Mouse (Mus musculus) heart, embryonic 16.5 days (tissue): Measurements from ENCODE around the gene Kndc1. TPM values are rescaled to one million over a fixed set of nuclear protein-coding genes. Genes with fewer than 3 reads are reported as not detected.
A peak's percentile ranks its signal among the peaks of the same experiment; 100 is the strongest.

Source experiments
- ATAC-seq: fragments of 200-750 bp; cut with Nextera tagmentation; replicated peaks from 2 replicates; pipeline ENCODE4 v1.8.0; 2017; ENCODE audit warnings: moderate number of reproducible peaks; ENCODE audit not compliant: insufficient read depth, low FRiP score; ENCODE audit errors: extremely low read depth
- H3K27ac ChIP-seq: fragments of 300-500 bp; sonication (generic); 2 replicates; pipeline ENCODE4 v1.5.1; 2014; ENCODE audit warnings: mild to moderate bottlenecking, low read length, control low read depth, moderate library complexity
- H3K27me3 ChIP-seq: fragments of 300-500 bp; sonication (generic); 2 replicates; pipeline ENCODE4 v1.6.1; 2014; ENCODE audit warnings: low read length, mixed read lengths; ENCODE audit not compliant: control insufficient read depth, insufficient read depth
- H3K36me3 ChIP-seq: fragments of 300-500 bp; sonication (generic); 2 replicates; pipeline ENCODE4 v1.6.1; 2014; ENCODE audit not compliant: control insufficient read depth, insufficient read depth
- H3K4me1 ChIP-seq: fragments of 300-500 bp; sonication (generic); 2 replicates; pipeline ENCODE4 v1.6.1; 2014; ENCODE audit warnings: low read length, mixed read lengths; ENCODE audit not compliant: control insufficient read depth, insufficient read depth
- H3K4me2 ChIP-seq: fragments of 300-500 bp; sonication (generic); 2 replicates; pipeline ENCODE4 v1.6.1; 2014; ENCODE audit warnings: low read depth, mild to moderate bottlenecking, control low read depth, low read length
- H3K4me3 ChIP-seq: fragments of 300-500 bp; sonication (generic); 2 replicates; pipeline ENCODE4 v1.5.1; 2014; ENCODE audit warnings: mild to moderate bottlenecking, control low read depth, low read length
- H3K9ac ChIP-seq: fragments of 300-500 bp; sonication (generic); 2 replicates; pipeline ENCODE4 v1.6.1; 2014; ENCODE audit warnings: low read length, control low read depth
- H3K9me3 ChIP-seq: fragments of 300-500 bp; sonication (generic); replicated peaks from 2 replicates; pipeline ENCODE4 v1.6.1; 2016; ENCODE audit warnings: low read length; ENCODE audit not compliant: control insufficient read depth
- WGBS: fragments of 180-500 bp; shearing (Covaris S2); extraction: QIAGEN DNeasy Blood & Tissue Kit; methylation state at CpG from one replicate; pipeline ENCODE4 v1.1.7; 2014; 5-methylcytosine and 5-hydroxymethylcytosine counted together
- polyA plus RNA-seq: library from polyadenylated mRNA; unstranded; fragments of >200 nt; fragmentation: Nextera tagmentation; extraction: Ambion mirVana; gene quantifications from 2 replicates; pipeline ENCODE4 v1.2.1, GENCODE M21; 2015

The Kndc1 gene
- polyA plus RNA-seq, 1 experiment from 2014 or later: 0.47 TPM

DNA sequence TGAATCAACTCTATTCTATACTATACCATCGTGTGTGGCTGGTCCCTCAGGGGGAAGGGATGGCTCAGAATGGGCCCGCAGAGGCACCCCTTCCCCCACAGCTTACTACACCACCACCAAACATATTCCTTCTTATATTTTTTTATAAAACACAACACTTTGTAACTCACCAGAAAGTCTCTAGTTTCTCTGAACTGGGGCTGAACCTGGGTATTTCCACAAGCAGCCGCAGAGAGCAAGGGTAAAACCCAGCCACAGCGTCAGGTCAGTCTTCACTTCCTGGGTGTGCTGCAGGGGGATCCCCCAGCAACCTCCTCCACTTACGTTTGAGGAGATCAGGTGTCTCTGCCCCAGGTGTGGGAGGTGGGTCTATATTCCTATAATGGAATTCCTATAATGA, 73.9 kb downstream of the Kndc1 start:
- no peak overlapping the region for H3K27ac ChIP-seq
- no peak overlapping the region for H3K4me2 ChIP-seq
- H3K4me3 ChIP-seq: no peak overlapping the region
- H3K9me3 ChIP-seq: no peaks in the 10 kb centered on the region
- no peaks in the 10 kb centered on the region for H3K36me3 ChIP-seq
- WGBS: 55% methylated on average over 5 of the region's 5 CpGs
- no peaks in the 10 kb centered on the region for H3K4me1 ChIP-seq
- ATAC-seq: no peak
- peaks cover 8% of the 10 kb centered on the region for H3K27me3 ChIP-seq
- H3K9ac ChIP-seq: no peak overlapping the region

DNA sequence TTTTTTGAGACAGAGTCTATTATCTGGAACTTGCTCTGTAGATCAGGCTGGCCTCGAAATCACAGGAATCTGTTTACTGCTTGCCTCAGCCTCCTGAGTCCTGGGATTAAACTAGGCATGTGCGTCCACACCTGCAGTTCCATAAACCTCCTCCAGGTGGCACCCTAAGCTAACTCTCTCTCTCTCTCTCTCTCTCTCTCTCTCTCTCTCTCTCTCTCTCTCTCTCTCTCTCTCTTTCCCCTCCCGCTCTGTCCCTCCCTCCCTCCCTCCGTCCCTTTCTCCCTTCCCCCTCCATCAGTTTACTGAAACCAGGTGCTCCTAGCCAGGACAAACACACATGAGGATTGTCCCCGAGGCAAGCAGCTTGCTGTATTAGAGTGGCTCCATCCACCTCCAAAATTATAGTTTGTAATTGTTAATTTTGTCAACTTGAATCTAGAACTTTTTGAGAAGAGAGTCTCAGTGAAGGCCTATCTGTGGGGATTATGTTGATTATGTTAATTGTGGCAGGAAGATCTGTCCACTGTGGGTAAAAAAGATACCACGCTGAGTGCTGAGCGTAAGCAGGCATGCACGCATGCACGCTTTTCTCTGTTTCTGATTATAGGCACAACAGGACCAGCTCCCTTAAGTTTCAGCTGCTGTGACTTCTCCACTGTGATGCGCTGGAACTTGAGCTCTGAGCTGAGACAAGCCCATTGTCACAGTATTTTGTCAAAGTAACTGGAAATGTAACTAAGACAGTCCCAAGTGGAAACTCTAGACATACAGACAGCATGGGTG, 75.0 kb downstream of the Kndc1 start:
- H3K4me3 ChIP-seq: no peak overlapping the region
- H3K9me3 ChIP-seq: no peaks in the 10 kb centered on the region
- ATAC-seq: no peak
- no peak overlapping the region for H3K27ac ChIP-seq
- no peaks in the 10 kb centered on the region for H3K36me3 ChIP-seq
- H3K9ac ChIP-seq: no peak overlapping the region
- H3K4me2 ChIP-seq: no peak overlapping the region
- WGBS: 46% methylated on average over 10 of the region's 10 CpGs
- H3K27me3 ChIP-seq: peaks cover 8% of the 10 kb centered on the region
- H3K4me1 ChIP-seq: no peaks in the 10 kb centered on the region

DNA sequence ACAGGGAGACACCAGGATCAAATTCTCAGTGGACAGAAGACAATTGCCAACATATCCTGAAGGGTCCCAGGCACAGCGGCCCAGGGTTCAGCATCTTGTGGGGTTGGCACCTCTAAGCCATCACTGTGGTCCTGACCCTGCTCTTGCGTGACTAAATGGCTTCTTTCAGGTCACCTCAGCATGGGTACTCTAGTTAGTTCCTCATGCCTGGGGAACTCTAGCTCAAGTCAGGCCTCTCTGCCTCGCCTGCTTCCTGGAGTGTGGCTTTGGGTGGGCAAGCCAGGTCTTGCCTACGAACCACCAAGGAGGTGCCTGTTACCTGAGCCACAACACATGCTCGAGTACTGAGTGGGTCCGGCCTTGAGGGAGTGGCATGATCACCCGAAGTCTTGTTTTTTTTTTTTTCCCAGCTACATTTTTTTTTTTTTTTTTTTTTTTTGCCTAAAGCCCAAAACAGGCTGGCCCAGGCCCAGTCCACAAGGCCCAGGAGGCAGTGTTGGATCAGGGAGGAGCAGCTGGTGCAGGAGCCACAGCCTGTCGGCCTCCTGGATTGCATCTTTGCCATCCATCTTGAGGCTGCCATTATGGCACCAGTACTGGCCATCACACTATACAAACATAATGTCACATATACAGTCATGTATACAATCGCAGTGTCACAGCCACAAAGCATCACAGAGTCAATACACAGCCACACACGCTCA, 75.9 kb downstream of the Kndc1 start:
- WGBS: 85% methylated on average over 10 of the region's 10 CpGs
- Histone ChIP-seq H3K9me3 (no peaks in the 10 kb centered on the region), H3K9ac (no peak overlapping the region), H3K27ac (no peak overlapping the region), H3K4me2 (no peak overlapping the region), H3K4me3 (no peak overlapping the region), H3K4me1 (no peaks in the 10 kb centered on the region), H3K27me3 (peaks cover 8% of the 10 kb centered on the region), H3K36me3 (no peaks in the 10 kb centered on the region)
- ATAC-seq: no peak

DNA sequence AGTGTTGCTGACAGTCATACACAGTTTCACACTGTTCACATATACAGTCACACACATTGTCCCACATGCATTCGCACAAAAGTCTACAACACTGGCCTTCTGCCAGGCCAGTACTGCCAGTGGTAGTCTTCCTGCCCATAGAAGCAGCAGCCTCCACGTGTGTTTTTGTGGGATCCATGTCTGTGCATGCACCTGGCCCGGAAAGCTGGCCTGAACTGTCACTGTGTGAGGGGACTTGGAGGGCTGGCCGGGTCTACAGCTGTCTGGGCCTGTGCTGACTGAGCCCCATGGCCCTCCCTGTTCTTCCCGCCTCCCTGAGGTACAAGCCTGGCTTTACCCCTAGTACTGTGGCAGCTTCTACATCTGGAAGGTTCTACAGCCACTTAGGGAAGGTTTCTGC, 76.5 kb downstream of the Kndc1 start:
- Histone ChIP-seq H3K9ac (no peak overlapping the region), H3K4me1 (no peaks in the 10 kb centered on the region), H3K9me3 (no peaks in the 10 kb centered on the region), H3K36me3 (no peaks in the 10 kb centered on the region), H3K27ac (no peak overlapping the region), H3K27me3 (peaks cover 8% of the 10 kb centered on the region), H3K4me3 (no peak overlapping the region), H3K4me2 (no peak overlapping the region)
- ATAC-seq: no peak
- WGBS: 72% methylated on average over 5 of the region's 5 CpGs

DNA sequence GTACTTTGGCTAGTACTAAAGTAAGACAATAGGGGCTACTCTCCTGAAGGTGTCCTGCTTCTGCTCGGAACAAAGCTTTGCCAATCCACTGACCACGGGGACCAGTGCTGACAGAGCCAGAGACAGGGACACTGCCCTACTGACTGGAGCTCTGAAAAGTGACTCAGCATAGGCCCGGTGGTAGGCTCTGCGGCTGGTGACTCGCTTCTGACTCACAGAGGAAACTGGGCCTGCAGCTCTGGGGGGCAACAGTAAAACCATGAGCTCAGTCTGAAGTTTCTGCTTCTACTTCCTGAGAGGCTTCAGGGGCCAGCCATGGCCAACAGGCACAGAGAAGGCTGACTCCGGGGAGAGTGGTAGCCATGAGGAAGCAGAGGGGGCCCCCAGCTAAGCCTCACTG, 76.9 kb downstream of the Kndc1 start:
- H3K9me3 ChIP-seq: no peaks in the 10 kb centered on the region

GRCm38 (mm10) chr7:139972923-139973331, 78.4 kb downstream of the Kndc1 start:
- Histone ChIP-seq H3K27ac (no peak overlapping the region), H3K27me3 (peaks cover 7% of the 10 kb centered on the region), H3K9ac (no peak overlapping the region), H3K4me1 (no peaks in the 10 kb centered on the region), H3K9me3 (no peaks in the 10 kb centered on the region), H3K4me3 (no peak overlapping the region), H3K36me3 (no peaks in the 10 kb centered on the region), H3K4me2 (no peak overlapping the region)
- ATAC-seq: no peak

More for the DNA sequence above, 76.9 kb downstream of the Kndc1 start:
- no peak overlapping the region for H3K4me2 ChIP-seq
- H3K27ac ChIP-seq: no peak overlapping the region
- no peak overlapping the region for H3K4me3 ChIP-seq
- 37% methylated on average over 6 of the region's 6 CpGs for WGBS
- H3K4me1 ChIP-seq: no peaks in the 10 kb centered on the region
- no peaks in the 10 kb centered on the region for H3K36me3 ChIP-seq
- no peak for ATAC-seq
- peaks cover 10% of the 10 kb centered on the region for H3K27me3 ChIP-seq
- H3K9ac ChIP-seq: no peak overlapping the region

DNA sequence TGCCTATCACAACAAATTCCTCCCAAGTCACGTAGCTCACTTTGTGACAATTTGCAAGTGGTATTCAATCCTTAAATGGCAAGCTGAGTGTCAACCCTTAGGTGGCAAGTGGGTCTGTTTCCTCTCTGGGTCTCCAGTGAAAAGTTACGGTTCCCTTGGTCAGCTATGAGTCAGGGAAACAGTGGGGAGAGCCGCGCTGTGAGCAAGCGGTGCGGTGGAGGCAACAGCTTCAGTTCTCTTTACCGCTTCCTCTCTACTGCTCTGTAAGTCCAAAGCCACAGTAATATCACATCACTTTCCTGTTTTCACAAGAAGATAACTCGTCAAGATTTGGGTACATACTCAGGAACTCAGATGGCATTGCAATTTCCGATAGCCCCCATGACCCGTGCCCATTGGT, 79.8 kb downstream of the Kndc1 start:
- no peak overlapping the region for H3K9ac ChIP-seq
- H3K27me3 ChIP-seq: peaks cover 3% of the 10 kb centered on the region; the same call in 1 of the 2 replicates
- ATAC-seq: no peak
- H3K4me1 ChIP-seq: peaks cover 4% of the 10 kb centered on the region; the same call in 1 of the 2 replicates
- H3K9me3 ChIP-seq: no peaks in the 10 kb centered on the region
- 70% methylated on average over 10 of the region's 10 CpGs for WGBS
- no peaks in the 10 kb centered on the region for H3K36me3 ChIP-seq
- H3K4me3 ChIP-seq: no peak overlapping the region
- H3K4me2 ChIP-seq: no peak overlapping the region
- H3K27ac ChIP-seq: no peak overlapping the region; the same call in 1 of the 2 replicates

DNA sequence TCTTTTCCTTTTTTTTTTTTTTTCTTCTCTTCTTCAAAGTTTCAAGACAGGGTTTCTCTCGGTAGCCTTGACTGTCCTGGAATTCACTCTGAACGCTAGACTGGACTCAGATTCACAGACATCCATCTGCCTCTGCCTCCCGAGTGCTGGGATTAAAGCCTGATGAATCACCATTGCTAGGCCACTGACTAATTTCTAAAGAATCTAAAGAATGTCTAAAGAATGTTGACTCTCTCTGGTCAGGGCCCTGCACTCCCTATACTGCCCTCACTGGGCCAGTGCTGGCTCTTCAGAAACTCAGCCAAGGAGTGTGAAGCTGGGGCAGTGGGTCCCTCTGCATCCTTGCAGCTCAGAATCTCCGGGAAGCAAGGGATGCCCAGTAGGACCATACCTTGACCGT, 81.0 kb downstream of the Kndc1 start:
- no peaks in the 10 kb centered on the region for H3K9me3 ChIP-seq
- 45% methylated on average over 5 of the region's 5 CpGs for WGBS
- peaks cover 6% of the 10 kb centered on the region for H3K27me3 ChIP-seq
- no peak overlapping the region for H3K4me3 ChIP-seq
- no peak for ATAC-seq
- H3K4me1 ChIP-seq: peaks cover 4% of the 10 kb centered on the region; the same call in 1 of the 2 replicates
- H3K9ac ChIP-seq: no peak overlapping the region
- no peak overlapping the region for H3K4me2 ChIP-seq
- no peaks in the 10 kb centered on the region for H3K36me3 ChIP-seq
- no peak overlapping the region for H3K27ac ChIP-seq

DNA sequence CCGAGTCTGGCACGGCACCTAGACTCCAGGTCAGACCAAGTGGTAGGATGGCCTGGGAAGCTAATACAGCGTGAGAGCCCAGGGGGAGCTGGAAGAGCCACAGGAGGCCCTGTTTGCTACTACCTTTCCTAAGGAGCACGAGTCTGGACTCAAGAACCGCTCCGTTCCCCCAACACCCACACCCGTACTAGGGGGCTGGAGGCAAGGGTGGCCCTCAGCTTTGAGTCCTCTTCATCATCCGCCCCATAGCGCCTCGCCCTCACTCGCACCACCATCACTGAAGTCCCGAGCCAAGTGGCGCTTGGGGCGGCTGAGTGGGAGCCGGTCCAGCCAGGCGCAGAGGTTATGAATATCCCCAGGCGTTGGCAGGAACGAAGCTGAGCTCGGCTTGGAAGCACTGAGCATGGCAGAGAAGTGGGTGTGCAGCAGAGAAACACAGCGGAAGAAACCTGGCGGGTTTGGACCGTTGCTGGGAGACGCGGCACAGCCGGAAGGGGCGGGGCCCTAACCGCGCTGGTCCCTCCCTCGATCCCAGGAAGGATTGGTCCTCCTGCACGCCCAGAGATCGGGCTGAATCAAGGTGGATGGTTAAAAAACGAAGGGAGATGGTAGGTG, 83.9 kb downstream of the Kndc1 start, which contains the start of gene 6430531B16Rik:
Gene 6430531B16Rik (minus strand): TSS at position 478 of the 615 bp plus-strand sequence.
- Histone ChIP-seq H3K36me3 (no peaks in the 10 kb centered on the region), H3K9me3 (no peaks in the 10 kb centered on the region), H3K27ac (no peak within 1 kb of the TSS), H3K4me3 (peak within 1 kb of the TSS; percentile 63), H3K9ac (peak within 1 kb of the TSS; percentile 66), H3K4me1 (peaks cover 4% of the 10 kb centered on the region; the same call in 1 of the 2 replicates), H3K4me2 (peak within 1 kb of the TSS; percentile 87), H3K27me3 (peaks cover 6% of the 10 kb centered on the region)
- 4% methylated on average over 32 of the region's 32 CpGs for WGBS
- ATAC-seq: peak; percentile 77
